Mouse (Mus musculus) lung, postnatal 0 days (tissue): Measurements from ENCODE around the gene Olfr545.

ENCODE experiments used
- CTCF ChIP-seq: IDR thresholded peaks from 2 replicates; pipeline ENCODE4 v1.5.1; 2016; ENCODE audit warnings: antibody characterized with exemption, mild to moderate bottlenecking
- EP300 ChIP-seq: IDR thresholded peaks from 2 replicates; pipeline ENCODE4 v1.6.1; 2016; ENCODE audit warnings: antibody characterized with exemption, mild to moderate bottlenecking, control low read depth

DNA sequence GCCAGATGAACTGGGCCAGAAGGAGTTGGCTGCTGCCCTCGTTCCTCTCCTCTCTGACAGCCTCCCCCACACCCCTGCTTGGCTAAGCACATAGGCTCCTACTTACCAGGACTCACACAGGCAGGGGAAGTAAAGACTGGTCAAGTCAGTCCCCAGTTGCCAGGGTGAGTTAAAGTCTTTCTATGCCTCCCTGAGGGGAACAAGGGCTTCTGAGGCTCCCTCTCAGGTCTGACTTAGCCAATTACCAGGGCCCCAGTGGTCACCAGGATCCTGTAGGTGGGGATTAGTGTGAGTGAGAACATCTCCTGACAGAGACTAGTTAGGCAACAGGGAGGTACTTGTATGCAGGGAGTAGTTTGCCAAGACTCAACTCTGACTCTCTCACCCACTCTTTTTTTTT is 11.2 kb downstream of the Olfr545 start, which contains the start of gene Olfr544:
- TF ChIP-seq EP300 (no peak), CTCF (no peak)
